Mouse (Mus musculus): ENCODE results near the gene Ephx4. TPM values are rescaled to one million over a fixed set of nuclear protein-coding genes. Genes with fewer than 3 reads are reported as not detected.

The Ephx4 gene
- total RNA-seq, 2 experiments from 2014 or later = 3.1 to 3.5 TPM

DNA sequence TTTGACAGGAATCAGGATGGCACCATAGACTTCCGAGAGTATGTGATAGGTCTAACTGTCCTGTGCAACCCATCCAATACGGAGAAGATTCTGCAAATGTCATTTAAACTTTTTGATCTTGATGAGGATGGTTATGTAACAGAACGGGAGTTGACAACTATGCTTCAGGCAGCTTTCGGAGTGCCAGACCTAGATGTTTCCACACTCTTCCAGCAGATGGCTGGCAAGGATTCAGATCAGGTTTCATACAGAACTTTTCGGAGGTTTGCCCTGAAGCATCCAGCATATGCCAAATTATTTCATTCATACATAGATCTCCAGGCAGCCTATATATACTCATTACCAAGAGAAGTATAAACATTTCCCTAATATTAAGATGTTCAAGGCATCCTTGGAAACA lies 31.5 kb downstream of the Ephx4 start:
- DNase-seq = no peak

DNA sequence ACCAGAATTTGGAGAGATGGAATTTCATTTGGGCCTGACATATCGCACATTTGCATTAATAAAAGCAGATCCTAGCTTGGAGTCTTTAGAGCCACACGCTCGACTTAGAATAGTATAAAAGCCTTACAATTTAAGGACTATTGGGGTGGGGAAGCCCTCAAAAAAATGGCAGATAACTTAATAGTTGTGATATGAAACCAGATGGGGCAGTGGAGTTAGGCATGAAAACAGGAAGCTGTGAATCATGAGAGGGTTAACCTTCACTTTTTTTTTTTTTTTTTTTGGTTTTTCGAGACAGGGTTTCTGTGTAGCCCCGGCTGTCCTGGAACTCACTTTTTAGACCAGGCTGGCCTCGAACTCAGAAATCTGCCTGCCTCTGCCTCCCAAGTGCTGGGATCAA lies 33.6 kb downstream of the Ephx4 start:
- no peak for DNase-seq

DNA sequence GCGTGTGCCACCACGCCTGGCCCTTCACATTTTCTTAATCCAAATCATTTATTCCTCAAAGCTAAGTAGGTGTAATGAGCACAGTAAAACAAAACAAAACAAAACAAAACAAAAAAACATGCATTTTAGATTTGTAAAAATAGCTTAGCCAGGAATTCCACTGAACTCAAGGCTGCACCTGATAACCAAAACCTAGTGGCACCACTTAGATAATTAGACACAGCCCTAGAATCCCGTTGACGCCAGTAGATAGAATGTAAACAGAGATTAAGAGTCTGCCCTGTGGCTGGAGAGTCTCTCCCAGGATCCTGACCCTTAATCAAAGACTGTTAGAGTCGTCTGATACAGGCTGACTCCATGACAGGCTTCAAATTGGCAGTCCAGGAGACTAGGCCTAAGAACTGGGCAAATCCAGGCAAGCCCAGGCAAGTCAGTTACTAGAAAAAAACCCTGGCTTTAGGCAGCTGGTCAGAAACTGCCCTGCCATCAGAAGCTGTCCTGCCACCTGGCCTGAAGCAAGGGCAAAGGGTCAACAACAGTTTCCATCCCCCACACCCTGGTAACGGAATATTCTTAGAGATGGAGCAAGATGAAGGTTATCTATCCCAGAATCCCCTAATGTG lies 34.2 kb downstream of the Ephx4 start:
- no peak for DNase-seq

DNA sequence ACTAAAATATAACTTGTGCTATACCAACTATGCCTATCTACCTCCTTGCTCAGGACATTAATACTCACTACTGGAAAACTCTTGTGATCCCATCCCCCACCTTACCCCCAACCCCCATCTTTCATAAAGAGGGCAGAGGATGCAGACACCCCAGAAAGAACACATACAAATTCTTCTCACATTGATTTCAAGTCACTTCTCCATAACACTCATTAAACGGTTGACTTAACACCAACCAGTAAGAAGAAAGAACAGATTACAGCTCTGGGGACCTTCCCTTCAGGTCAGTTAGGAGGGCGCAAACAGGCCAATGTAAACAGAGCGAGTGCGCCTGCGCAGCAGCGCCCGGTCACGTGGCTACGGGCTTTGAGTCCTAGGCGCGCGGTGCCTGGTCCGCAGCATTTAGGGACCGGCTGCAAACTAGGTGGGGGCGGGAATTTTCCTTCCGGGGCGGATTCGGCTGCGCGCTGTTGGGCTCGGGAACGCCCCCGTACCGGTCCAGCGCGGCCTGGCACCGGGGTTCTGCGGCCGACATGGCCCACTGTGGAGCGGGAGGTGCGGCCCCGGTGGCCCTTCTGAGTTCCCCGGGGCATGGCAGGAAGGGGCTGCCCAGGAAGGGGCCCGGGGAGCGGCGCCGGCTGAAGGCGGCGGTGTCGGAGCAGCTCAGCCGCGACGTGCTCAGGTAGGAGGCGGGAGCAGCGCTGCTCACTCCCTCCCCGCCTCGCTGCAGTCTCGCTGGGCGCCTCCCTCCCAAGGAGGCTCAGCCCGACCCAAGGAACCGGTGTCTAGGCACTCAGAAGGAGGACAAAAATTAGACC lies 35.1 kb downstream of the Ephx4 start, which contains the start of gene Btbd8:
Gene Btbd8 (plus strand): TSS at position 534 of the 818 bp plus-strand sequence.
- DNase-seq = peak; percentile 96

DNA sequence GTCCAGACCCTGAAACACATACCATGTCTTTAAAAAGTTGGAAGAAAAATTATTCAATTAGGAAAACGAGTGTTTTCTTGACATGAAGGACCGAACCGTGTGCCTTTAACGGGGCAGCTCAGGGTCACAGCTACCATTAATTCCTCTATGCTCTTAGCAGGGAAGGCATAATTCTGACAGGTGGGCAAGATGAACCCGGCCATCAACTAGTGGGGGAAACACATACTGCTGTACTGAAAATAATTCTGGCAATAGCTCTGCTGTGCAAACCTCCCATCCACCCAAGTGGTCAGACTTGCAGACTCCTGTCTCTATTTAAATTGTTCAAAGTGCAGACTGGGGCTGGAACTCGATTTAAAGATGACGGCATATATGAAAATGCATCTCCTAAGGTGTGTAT lies 35.8 kb downstream of the Ephx4 start:
- DNase-seq = no peak

DNA sequence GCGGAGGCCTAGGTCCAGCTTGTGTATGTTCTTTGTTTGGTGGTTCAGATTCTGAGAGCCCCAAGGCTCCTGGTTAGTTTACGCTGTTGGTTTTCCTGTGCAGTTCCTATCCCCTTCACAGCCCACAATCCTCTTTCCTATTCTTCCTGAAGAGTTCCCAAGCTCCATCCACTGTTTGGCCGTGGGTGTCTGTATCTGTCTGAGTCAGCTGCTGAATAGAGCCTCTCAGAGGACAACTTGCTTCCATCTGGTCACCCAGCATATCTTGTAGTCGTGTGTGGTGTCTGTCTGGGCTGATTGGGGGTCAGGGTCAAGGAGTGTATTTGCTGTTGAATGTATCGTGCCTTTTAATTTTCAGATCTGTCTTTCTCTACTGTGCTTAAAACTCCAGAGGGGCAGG lies 39.3 kb downstream of the Ephx4 start:
- DNase-seq = no peak

DNA sequence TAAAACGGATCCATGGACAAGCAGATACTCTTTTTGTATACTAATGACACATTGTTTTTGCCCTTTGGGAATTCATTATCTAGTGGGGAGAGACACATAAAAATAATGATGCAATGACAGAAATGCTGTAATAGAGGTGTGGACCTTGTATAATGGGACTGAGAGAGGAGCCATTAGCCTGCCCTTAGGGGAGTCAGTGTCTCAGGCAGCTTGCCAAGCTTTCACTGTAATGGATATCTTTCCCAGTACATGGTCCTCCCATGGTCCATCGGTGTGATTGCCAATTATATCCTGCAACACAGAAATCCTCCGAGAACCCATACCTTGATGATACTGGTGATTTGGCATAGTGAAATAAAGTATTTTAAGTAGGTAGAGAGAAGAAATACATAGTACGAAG lies 41.7 kb downstream of the Ephx4 start:
- DNase-seq = no peak

DNA sequence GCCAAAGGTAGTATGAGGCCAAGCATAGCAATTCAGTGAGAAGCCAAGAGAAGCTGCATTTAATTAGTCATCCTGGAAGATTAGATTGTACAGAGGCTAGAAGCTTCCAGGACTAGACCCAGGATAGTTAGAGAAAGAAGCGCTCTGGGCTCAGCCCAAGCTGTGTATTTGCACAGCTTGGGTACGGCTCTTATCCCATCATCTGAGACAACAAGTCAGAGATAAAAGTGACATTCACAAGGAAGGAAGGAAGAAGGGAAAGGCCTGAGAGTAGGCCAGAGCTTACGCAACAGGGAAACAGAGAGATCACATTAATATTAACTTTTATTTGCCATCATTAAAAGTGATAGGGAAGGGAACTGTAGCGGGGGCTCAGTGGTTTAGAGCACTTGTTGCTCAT lies 45.4 kb downstream of the Ephx4 start:
- no peak for DNase-seq

DNA sequence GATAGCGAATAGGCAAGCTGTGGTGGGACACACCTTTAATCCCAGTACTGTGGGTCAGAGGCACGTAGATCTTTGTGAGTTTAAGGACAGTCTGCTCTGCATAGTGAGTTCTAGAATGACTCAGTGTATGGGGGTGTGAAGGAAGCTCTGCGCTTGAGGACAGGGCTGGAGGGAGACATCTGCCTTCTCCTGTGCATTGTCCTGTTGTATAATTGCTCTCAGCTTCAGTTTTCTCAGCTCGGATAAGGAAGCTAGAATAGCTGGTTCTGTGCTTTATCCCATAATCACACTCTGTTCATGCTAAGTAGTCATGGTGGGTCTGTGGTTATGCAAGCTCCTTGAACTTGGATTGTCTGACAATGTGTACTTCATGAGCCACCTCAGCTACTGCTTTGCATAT lies 46.2 kb downstream of the Ephx4 start:
- no peak for DNase-seq

DNA sequence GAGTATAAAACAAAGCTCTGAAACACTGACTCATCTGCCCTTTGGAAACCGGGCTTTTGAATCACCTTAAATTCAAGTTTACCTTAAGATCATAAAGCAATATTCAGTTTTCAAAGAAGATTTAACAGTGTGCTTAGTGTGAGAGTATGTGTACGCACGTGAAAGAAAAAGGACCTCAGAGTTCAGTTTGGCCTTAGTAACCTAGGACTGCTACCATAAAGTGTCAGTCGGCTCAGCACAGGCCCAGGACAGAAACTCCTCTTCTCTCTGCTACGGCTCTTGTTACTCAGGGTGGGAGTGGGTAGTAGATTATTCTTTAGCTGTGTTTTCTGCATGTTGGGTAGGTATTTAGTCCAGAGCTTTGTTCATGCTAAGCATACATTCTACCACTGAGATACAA lies 47.1 kb downstream of the Ephx4 start:
- DNase-seq = no peak

DNA sequence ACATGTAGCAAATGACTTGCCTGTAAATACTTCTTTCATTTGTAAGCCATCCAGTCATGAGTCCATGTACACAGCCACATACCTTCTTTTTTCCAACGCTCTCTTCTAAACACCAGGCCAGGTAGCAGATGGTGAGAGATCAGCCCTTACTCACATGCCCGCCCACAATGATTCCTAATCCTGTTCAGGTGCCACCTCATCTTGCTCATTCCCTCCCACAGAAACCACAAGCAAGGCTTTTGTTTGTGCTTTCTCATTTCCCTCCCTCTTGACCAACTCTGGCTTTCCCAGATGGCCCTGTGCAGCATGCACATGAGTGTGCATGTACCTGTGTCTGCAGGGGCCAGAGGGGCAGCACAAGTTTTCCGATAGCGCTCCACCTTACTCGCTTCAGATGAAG lies 47.8 kb downstream of the Ephx4 start:
- no peak for DNase-seq

DNA sequence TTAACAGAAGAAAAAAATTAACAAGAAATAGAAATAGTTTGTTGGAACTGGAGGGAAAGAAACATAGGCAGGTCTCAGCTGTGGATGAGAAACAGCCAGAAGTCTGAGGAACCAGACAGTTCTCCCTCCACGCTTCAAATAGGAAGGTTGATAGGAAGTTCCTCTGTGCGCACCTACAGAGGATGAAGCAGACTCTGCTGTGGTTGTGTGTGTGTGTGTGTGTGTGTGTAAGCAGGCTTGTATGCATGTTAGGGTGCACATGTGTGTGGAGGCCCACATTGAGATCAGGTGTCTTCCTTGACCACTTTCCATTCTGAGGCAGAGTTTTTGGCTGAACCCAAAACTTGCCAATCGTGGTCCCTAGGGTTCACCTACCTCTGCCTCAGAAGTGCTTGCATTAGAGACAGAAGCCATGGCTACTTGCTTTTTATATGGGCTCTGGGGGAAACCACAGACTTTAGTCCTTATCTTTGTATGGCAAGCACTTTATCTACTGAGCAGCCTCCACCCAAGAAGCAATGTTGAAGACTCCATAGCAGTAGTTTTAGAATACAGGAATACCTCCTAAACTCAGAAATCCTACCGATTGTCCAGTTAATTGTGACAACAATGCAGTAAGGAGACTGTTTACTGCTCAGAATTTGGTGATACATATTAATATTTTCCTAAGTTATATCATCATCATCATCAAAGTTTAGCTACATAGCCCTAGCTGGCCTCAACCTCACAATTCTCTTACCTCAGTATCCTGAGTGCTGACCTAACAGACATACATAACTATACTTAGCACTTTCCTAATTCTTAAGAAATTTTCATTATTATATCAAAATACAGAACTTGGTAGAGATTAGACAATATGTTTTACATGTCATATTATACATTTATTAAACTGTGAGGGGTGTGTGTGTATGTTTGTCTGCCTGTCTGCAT lies 59.9 kb downstream of the Ephx4 start:
- DNase-seq = no peak

DNA sequence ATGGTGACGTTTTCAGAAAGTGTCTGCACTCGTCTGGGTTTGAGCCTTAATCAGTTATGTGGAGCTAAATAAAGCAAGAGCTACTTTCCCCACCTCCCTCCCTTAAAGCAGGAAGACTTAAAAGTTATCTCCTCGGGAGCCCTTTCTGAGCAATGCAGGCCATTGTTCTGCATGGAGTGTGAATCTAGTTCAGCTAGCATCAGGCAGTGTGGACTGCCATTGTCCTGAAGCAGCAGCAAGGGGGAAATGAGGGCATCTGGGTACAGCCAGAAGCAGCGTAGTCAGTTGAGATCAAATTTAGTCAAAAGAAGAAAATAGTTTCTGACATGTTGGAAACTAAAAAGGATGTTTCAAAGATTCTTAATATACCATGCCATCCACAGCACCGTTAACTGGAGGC lies 64.0 kb downstream of the Ephx4 start:
- no peak for DNase-seq

DNA sequence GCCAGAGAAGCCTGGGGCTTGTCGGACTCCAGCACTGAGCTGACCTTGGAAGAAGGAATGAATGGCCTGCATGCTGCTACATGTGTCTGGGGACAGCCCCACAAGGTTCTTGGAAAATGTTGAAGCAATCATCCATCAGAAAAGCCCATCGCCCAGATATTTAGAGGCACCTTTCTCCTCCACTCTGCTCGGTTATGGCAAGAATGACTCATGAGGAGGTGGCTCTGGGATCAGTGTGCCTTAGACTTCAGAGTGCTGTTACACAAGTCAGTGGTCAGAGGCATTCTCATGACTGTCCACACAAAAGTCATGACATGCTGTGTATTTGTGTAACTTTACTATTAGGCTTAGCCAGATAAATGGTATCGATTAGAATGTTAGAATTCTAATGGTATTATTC lies 64.6 kb downstream of the Ephx4 start:
- no peak for DNase-seq

DNA sequence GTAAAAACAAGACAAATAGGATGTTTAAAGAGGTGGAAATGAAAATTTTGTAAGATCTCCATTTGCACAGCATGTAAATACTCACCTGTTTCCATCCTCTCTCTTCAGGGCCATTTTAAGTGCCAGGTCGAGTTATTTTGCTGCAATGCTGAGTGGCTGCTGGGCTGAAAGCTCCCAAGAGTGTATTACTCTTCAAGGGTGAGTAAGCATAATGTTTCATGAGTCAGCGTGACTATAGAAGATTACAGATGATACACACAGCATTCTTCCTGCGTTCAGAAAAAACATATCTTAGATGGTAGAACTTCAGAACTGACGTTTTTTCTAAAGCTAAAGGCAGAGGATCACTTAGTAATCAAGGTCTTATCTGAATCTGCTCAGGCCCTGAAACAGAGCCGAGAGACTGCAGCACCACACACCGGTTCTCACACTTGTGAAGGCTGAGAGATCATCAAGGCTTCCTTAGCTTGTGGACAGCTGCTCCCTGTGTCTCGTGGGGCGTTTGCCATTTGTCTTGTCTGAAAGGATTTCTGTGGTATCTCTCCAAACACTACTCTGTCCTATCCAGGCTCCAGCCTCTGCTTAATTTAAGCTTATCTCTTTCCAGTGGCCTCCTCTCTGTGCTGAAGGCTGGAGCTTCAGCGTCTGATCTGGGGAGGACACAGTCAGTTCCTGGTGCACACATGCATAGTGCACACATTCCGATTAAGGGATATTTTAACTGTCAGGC lies 68.2 kb downstream of the Ephx4 start:
- DNase-seq = no peak

Other genes with a start within 250 kb of the Ephx4 start
- gene Tgfbr3, start 113.1 kb upstream of the Ephx4 start, total RNA-seq (2021) = 10 to 100 TPM; 37.3 to 42.6 TPM
- 1 to 10 TPM; 4.3 to 4.4 TPM for gene Brdt, start 71.6 kb upstream of the Ephx4 start, total RNA-seq (2021)
- not detected for gene Lpcat2b, start 28.8 kb downstream of the Ephx4 start, total RNA-seq (2021)
- 10 to 100 TPM; 17.5 to 20.0 TPM for gene Btbd8, start 35.3 kb downstream of the Ephx4 start, total RNA-seq (2021)
- gene Gm42669, start 104.9 kb downstream of the Ephx4 start, total RNA-seq (2021) = under 1 TPM in 1 of 2 experiments, not detected in 1; 0.18 TPM
- under 1 TPM in 1 of 2 experiments, not detected in 1; 0.05 TPM for gene 1700028K03Rik, start 132.0 kb downstream of the Ephx4 start, total RNA-seq (2021)
- gene Rpap2, start 194.6 kb downstream of the Ephx4 start, total RNA-seq (2021) = 10 to 100 TPM in 1 of 2 experiments, 1 to 10 TPM in 1; 9.8 to 11.8 TPM
- 10 to 100 TPM in 1 of 2 experiments, 1 to 10 TPM in 1; 9.0 to 11.6 TPM for gene Glmn, start 195.2 kb downstream of the Ephx4 start, total RNA-seq (2021)